Mouse (Mus musculus) MEL (cell line): ENCODE data around the gene Trir. TPM values are rescaled to one million over a fixed set of nuclear protein-coding genes. Genes with fewer than 3 reads are reported as not detected.

Source experiments
- DNase-seq: peaks from one replicate; pipeline ENCODE4 v3.0.0; 2011; ENCODE audit warnings: low read depth, low spot score
- H3K27ac ChIP-seq: 2 replicates; pipeline ENCODE4 v1.5.1; 2012; ENCODE audit warnings: low read depth, mild to moderate bottlenecking, control low read depth, low read length, moderate library complexity; ENCODE audit not compliant: control insufficient read depth
- H3K27me3 ChIP-seq, 2 experiments: fragments of 150-350 bp in 1 of 2; sonication (generic) in 1 of 2; 2 replicates each; pipeline ENCODE4 v1.6.1; 2012; ENCODE audit warnings: low read length in 2 of 2, mild to moderate bottlenecking in 2 of 2, improper control_type of control experiment in 1 of 2, moderate library complexity in 1 of 2; ENCODE audit not compliant: insufficient read depth in 2 of 2, control insufficient read depth in 1 of 2
- H3K36me3 ChIP-seq, 2 experiments: 2 replicates each; pipeline ENCODE4 v1.6.1; 2012 to 2014; ENCODE audit warnings: low read length in 2 of 2, improper control_type of control experiment in 1 of 2, inconsistent platforms in 1 of 2, mild to moderate bottlenecking in 1 of 2; ENCODE audit not compliant: insufficient read depth in 2 of 2, control insufficient read depth in 1 of 2
- H3K4me1 ChIP-seq, 2 experiments: fragments of 150-350 bp in 1 of 2; sonication (generic) in 1 of 2; 2 replicates each; pipeline ENCODE4 v1.6.1; 2012; ENCODE audit warnings: low read length in 2 of 2, improper control_type of control experiment in 1 of 2, mild to moderate bottlenecking in 1 of 2; ENCODE audit not compliant: insufficient read depth in 2 of 2, control insufficient read depth in 1 of 2
- H3K4me3 ChIP-seq, 2 experiments: fragments of 150-350 bp in 1 of 2; sonication (generic) in 1 of 2; 2 replicates each; pipeline ENCODE4 v1.5.1; 2012; ENCODE audit warnings: low read depth in 2 of 2, low read length in 2 of 2, mild to moderate bottlenecking in 2 of 2, moderate library complexity in 2 of 2, control low read depth in 1 of 2, improper control_type of control experiment in 1 of 2; ENCODE audit not compliant: control insufficient read depth in 1 of 2, insufficient read depth in 1 of 2
- H3K79me2 ChIP-seq: 2 replicates; pipeline ENCODE4 v1.6.1; 2012; ENCODE audit warnings: mild to moderate bottlenecking, low read length, moderate library complexity; ENCODE audit not compliant: control insufficient read depth, poor library complexity, insufficient read depth
- H3K9ac ChIP-seq: 2 replicates; pipeline ENCODE4 v1.6.1; 2012; ENCODE audit warnings: low read depth, mild to moderate bottlenecking, control low read depth, low read length, moderate library complexity; ENCODE audit not compliant: control insufficient read depth, poor library complexity, severe bottlenecking
- H3K9me3 ChIP-seq: fragments of 150-350 bp; sonication (generic); replicated peaks from 2 replicates; pipeline ENCODE4 v1.6.1; 2012; ENCODE audit warnings: mild to moderate bottlenecking, low read length, improper control_type of control experiment, moderate library complexity; ENCODE audit not compliant: insufficient read depth
- BHLHE40 ChIP-seq: IDR thresholded peaks from 2 replicates; pipeline ENCODE4 v1.6.1; 2012; ENCODE audit warnings: low read depth, mild to moderate bottlenecking, inconsistent platforms, low read length, improper control_type of control experiment, borderline replicate concordance
- CHD1 ChIP-seq: IDR thresholded peaks from 2 replicates; pipeline ENCODE4 v1.6.1; 2012; ENCODE audit warnings: low read depth, mild to moderate bottlenecking, inconsistent platforms, low read length, improper control_type of control experiment
- CTCF ChIP-seq, 3 experiments: IDR thresholded peaks in 2 of 3; conservative IDR thresholded peaks in 1 of 3; 2 replicates each; pipeline ENCODE4 v1.5.1; 2011 to 2012; ENCODE audit warnings: low read length in 3 of 3, low read depth in 2 of 3, mild to moderate bottlenecking in 2 of 3, improper control_type of control experiment in 1 of 3, inconsistent platforms in 1 of 3, mixed read lengths in 1 of 3, moderate library complexity in 1 of 3; ENCODE audit not compliant: control insufficient read depth in 1 of 3, insufficient read depth in 1 of 3, poor library complexity in 1 of 3, severe bottlenecking in 1 of 3
- E2F4 ChIP-seq: IDR thresholded peaks from 2 replicates; pipeline ENCODE4 v1.6.1; 2011; ENCODE audit warnings: low read depth, low read length, improper control_type of control experiment, borderline replicate concordance
- EP300 ChIP-seq, 2 experiments: IDR thresholded peaks; 2 replicates each; pipeline ENCODE4 v1.6.1; 2011; ENCODE audit warnings: improper control_type of control experiment in 2 of 2, low read length in 2 of 2, low read depth in 1 of 2, mild to moderate bottlenecking in 1 of 2
- MEF2A ChIP-seq: IDR thresholded peaks from 2 replicates; pipeline ENCODE4 v1.6.1; 2014; ENCODE audit warnings: low read depth, mild to moderate bottlenecking, inconsistent platforms, low read length, improper control_type of control experiment; ENCODE audit not compliant: poor library complexity, insufficient replicate concordance, severe bottlenecking; ENCODE audit errors: extremely low read depth
- MYB ChIP-seq: IDR thresholded peaks from 2 replicates; pipeline ENCODE4 v1.6.1; 2011; ENCODE audit warnings: mild to moderate bottlenecking, low read depth, low read length, improper control_type of control experiment
- MYC ChIP-seq: IDR thresholded peaks from 2 replicates; pipeline ENCODE4 v1.6.1; 2011; ENCODE audit warnings: low read depth, mild to moderate bottlenecking, low read length, improper control_type of control experiment, moderate library complexity
- NRF1 ChIP-seq: IDR thresholded peaks from 2 replicates; pipeline ENCODE4 v1.6.1; 2014; ENCODE audit warnings: low read depth, mild to moderate bottlenecking, inconsistent platforms, low read length, improper control_type of control experiment, moderate library complexity; ENCODE audit not compliant: poor library complexity, insufficient read depth, severe bottlenecking
- RAD21 ChIP-seq: IDR thresholded peaks from 2 replicates; pipeline ENCODE4 v1.6.1; 2011; ENCODE audit warnings: mild to moderate bottlenecking, low read depth, low read length, improper control_type of control experiment
- SIN3A ChIP-seq: IDR thresholded peaks from 2 replicates; pipeline ENCODE4 v1.6.1; 2012; ENCODE audit warnings: low read length, improper control_type of control experiment, inconsistent platforms
- SMC3 ChIP-seq: IDR thresholded peaks from 2 replicates; pipeline ENCODE4 v1.6.1; 2011; ENCODE audit warnings: low read depth, low read length, improper control_type of control experiment
- TCF12 ChIP-seq: IDR thresholded peaks from 2 replicates; pipeline ENCODE4 v1.6.1; 2014; ENCODE audit warnings: low read depth, mild to moderate bottlenecking, inconsistent platforms, low read length, improper control_type of control experiment, moderate library complexity
- USF2 ChIP-seq, 2 experiments: IDR thresholded peaks; 2 replicates each; pipeline ENCODE4 v1.6.1; 2011 to 2012; ENCODE audit warnings: improper control_type of control experiment in 2 of 2, low read length in 2 of 2, borderline replicate concordance in 1 of 2, inconsistent platforms in 1 of 2, low read depth in 1 of 2, mild to moderate bottlenecking in 1 of 2; ENCODE audit not compliant: insufficient read depth in 1 of 2
- ZMIZ1 ChIP-seq: IDR thresholded peaks from 2 replicates; pipeline ENCODE4 v1.6.1; 2012; ENCODE audit warnings: low read depth, mild to moderate bottlenecking, inconsistent platforms, low read length, improper control_type of control experiment, moderate library complexity
- polyA plus RNA-seq, 2 experiments: library from polyadenylated mRNA; stranded (reverse) in 1 of 2; unstranded in 1 of 2; fragments of >175 nt in 1 of 2; fragments of >200 nt in 1 of 2; gene quantifications; 2 replicates each; pipeline versions ENCODE4 v1.2.1 to v1.2.4; 2012; ENCODE audit warnings: low replicate concordance in 2 of 2, low read depth in 1 of 2; ENCODE audit not compliant: insufficient read length in 2 of 2, insufficient read depth in 1 of 2, missing spikeins in 1 of 2
- total RNA-seq: library from RNA; depleted of rRNA; stranded (reverse); fragments of 300-350 nt; gene quantifications from 2 replicates; pipeline ENCODE4 v1.2.3, GENCODE M21; 2012

Trir gene
- total and polyA plus RNA-seq, 3 experiments = 264 to 442 (median 283) TPM

DNA sequence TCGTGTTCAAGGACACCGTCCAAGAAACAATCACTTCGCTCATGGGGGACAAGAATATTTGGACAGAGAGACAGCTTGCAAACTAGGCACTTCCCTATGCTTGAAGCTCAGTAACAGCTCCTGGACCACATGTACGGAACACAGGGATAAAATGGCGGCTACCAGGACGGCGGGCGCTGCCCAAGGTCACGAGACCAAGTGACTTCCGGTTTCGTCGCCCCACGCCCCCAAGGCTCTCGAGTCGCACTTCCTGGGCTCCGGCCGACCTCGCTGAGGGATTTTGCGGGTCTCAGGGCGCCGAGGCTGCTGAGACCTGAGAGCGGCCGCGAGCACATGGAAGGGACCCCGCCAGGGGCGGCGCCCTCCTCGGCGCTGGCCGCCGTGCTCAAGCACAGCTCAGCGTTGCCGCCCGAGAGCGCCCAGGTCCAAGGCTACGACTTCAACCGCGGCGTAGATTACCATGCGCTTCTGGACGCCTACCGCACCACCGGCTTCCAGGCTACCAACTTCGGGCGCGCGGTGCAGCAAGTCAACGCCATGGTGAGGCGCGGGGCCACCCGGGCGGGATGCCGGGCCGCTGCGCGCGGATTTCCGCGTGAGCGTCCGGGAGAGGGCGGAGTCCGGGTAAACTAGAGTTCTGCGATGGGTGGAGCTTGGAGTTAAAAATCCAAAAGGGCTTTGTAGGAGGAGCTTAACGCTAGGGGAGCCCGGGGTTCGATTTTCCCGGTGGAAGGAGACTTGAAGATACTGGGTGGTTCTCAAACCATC is 45.1 kb downstream of the Trir start, which contains the start of gene Dhps (continued):
- TF ChIP-seq TCF12 = no peak
- TF ChIP-seq CHD1 = 0 out of 2 replicates have a peak, but pooled peaks have one; percentile 3
- TF ChIP-seq SIN3A = peak; percentile 47; the same call in 1 of the 2 replicates
- no peak for TF ChIP-seq SMC3

DNA sequence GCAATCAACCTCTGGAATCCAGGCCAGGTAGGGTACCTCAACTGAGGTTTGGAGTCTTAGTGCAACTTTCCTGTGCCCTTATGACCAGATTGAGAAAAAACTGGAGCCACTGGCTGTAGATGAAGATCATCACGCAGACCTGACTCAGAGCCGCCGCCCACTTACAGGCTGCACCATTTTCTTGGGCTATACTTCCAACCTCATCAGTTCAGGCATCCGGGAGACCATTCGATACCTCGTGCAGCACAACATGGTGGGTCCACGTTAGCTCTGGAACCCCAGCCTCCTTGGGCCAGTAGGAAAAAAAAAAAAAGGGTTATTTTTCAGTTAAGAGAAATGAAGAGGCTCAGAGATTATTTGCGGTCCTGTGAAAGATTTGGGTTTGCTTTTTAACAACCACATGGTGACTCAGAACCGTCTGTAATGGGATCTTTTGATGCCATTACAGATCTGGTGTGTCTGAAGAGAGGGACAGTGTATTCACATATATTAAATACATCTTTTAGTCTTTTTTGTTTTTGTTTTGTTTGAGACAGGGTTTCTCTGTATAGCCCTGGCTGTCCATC is 45.8 kb downstream of the Trir start:
- 0 out of 2 replicates have a peak, but pooled peaks have one; percentile 18 for TF ChIP-seq MYC
- TF ChIP-seq BHLHE40 = no peak
- no peak for TF ChIP-seq CHD1
- Histone ChIP-seq H3K27me3 (no peaks in the 10 kb centered on the region), H3K27ac (peak overlapping the region; percentile 87), H3K4me1 (peaks cover 2 to 12% of the 10 kb centered on the region in 2 experiments; a peak in 3 of 4 replicates), H3K36me3 (peaks cover under 1 to 8% of the 10 kb centered on the region in 2 experiments; a peak in 3 of 4 replicates), H3K9ac (peak overlapping the region; percentile 94), H3K79me2 (peaks cover 15% of the 10 kb centered on the region), H3K4me3 (peak overlapping the region; percentile 86 to 90), H3K9me3 (no peaks in the 10 kb centered on the region)
- DNase-seq = peak; percentile 64

DNA sequence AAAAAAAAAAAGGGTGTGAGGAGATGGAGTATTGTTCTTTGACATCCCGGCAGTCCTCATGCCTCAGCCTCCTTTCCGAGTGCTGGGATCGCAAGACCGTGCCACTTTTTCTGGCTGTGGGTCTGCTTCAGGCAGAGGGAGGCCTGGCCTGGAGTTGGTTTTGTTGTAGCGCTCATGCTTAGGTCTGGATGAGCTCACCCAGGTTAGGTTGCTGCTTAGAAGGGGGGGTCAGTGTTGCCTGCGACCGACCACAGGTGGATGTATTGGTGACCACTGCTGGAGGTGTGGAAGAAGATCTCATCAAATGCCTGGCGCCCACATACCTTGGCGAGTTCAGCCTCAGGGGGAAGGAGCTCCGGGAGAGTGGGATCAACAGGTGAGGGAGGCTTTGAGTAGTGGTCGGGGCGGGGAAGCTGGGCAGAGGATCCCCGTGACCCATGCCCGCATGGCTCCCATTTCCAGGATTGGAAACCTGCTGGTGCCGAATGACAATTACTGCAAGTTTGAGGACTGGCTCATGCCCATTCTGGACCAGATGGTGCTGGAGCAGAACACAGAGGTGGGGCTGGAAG is 46.5 kb downstream of the Trir start:
- Histone ChIP-seq H3K4me1 (peaks cover 2 to 12% of the 10 kb centered on the region in 2 experiments; a peak in 3 of 4 replicates), H3K79me2 (peaks cover 15% of the 10 kb centered on the region), H3K27ac (no peak overlapping the region), H3K9ac (peak overlapping the region; percentile 26; the same call in 1 of the 2 replicates), H3K9me3 (no peaks in the 10 kb centered on the region), H3K36me3 (peaks cover 2 to 8% of the 10 kb centered on the region in 2 experiments), H3K27me3 (no peaks in the 10 kb centered on the region), H3K4me3 (0 out of 4 replicates have a peak overlapping the region, but pooled peaks of 1 of the 2 experiments have one; percentile 12)
- no peak for DNase-seq
- TF ChIP-seq MYC (no peak), USF2 (IDR thresholded peaks at IDR 0.05; ENCODE audit: borderline replicate concordance in 1 of 2, insufficient read depth in 1 of 2, low read depth in 1 of 2, low read length in 2 of 2) (no peak), BHLHE40 (no peak), ZMIZ1 (no peak), SMC3 (no peak), RAD21 (no peak), E2F4 (no peak), MYB (no peak), CTCF (IDR thresholded peaks at IDR 0.05 in 2 of 3, conservative IDR thresholded peaks at IDR 0.05 in 1 of 3; ENCODE audit: control insufficient read depth in 1 of 3, insufficient read depth in 1 of 3, low read depth in 2 of 3, low read length in 3 of 3, poor library complexity in 1 of 3, severe bottlenecking in 1 of 3) (no peak), MEF2A (no peak), EP300 (IDR thresholded peaks at IDR 0.05; ENCODE audit: low read depth in 1 of 2, low read length in 2 of 2) (no peak), NRF1 (no peak)
